Mouse (Mus musculus) midbrain, embryonic 11.5 days (tissue): ENCODE measurements around the gene Gpx3. TPM values are rescaled to one million over a fixed set of nuclear protein-coding genes. Genes with fewer than 3 reads are reported as not detected.

Source experiments
- ATAC-seq: fragments of 200-750 bp; cut with Nextera tagmentation; 2 replicates; pipeline ENCODE4 v1.8.0; 2017; ENCODE audit warnings: moderate TSS enrichment, moderate library complexity; ENCODE audit not compliant: low FRiP score
- DNase-seq: peaks from one replicate; pipeline ENCODE4 v3.0.0; 2015; ENCODE audit warnings: low spot score; ENCODE audit errors: missing footprints
- H3K27ac ChIP-seq: fragments of 300-500 bp; sonication (generic); 2 replicates; pipeline ENCODE4 v1.5.1; 2014; ENCODE audit warnings: low read depth, low read length
- H3K27me3 ChIP-seq: fragments of 300-500 bp; sonication (generic); 2 replicates; pipeline ENCODE4 v1.6.1; 2014; ENCODE audit warnings: mild to moderate bottlenecking, low read length, moderate library complexity, mixed read lengths; ENCODE audit not compliant: control insufficient read depth, insufficient read depth
- H3K36me3 ChIP-seq: fragments of 300-500 bp; sonication (generic); 2 replicates; pipeline ENCODE4 v1.6.1; 2014; ENCODE audit warnings: mild to moderate bottlenecking, low read length, moderate library complexity, mixed read lengths; ENCODE audit not compliant: control insufficient read depth, insufficient read depth
- H3K4me1 ChIP-seq: fragments of 300-500 bp; sonication (generic); 2 replicates; pipeline ENCODE4 v1.6.1; 2014; ENCODE audit warnings: low read length; ENCODE audit not compliant: control insufficient read depth, insufficient read depth
- H3K4me2 ChIP-seq: fragments of 300-500 bp; sonication (generic); 2 replicates; pipeline ENCODE4 v1.6.1; 2014; ENCODE audit warnings: mild to moderate bottlenecking, moderate library complexity
- H3K4me3 ChIP-seq: fragments of 300-500 bp; sonication (generic); 2 replicates; pipeline ENCODE4 v1.5.1; 2014; ENCODE audit warnings: low read depth, low read length
- H3K9ac ChIP-seq: fragments of 300-500 bp; sonication (generic); 2 replicates; pipeline ENCODE4 v1.6.1; 2014; ENCODE audit warnings: low read length
- H3K9me3 ChIP-seq: fragments of 300-500 bp; sonication (generic); 2 replicates; pipeline ENCODE4 v1.6.1; 2016; ENCODE audit warnings: low read length; ENCODE audit not compliant: control insufficient read depth
- WGBS: fragments of 180-500 bp; shearing (Covaris S2); extraction: QIAGEN DNeasy Blood & Tissue Kit; methylation state at CpG from one replicate; pipeline ENCODE4 v1.1.7; 2014; 5-methylcytosine and 5-hydroxymethylcytosine counted together
- polyA plus RNA-seq: library from polyadenylated mRNA; unstranded; fragments of >200 nt; fragmentation: Nextera tagmentation; extraction: Ambion mirVana; gene quantifications from 2 replicates; pipeline ENCODE4 v1.2.1, GENCODE M21; 2014

Gpx3 gene
- polyA plus RNA-seq, 1 experiment from 2014 or later = 57.2 TPM

- DNase-seq (no peak), ATAC-seq (no peak)
- H3K27me3 ChIP-seq = no peaks in the 10 kb centered on the region
- H3K4me3 ChIP-seq = no peak overlapping the region
- H3K9ac ChIP-seq = no peak overlapping the region
- H3K4me2 ChIP-seq = no peak overlapping the region
- H3K9me3 ChIP-seq = no peaks in the 10 kb centered on the region
- H3K4me1 ChIP-seq = no peaks in the 10 kb centered on the region
- no peak overlapping the region for H3K27ac ChIP-seq
- WGBS = 49% methylated on average over 12 of the region's 12 CpGs
- H3K36me3 ChIP-seq = no peaks in the 10 kb centered on the region
Measured at GRCm38 (mm10) chr11:54936035-54936770, 34.0 kb downstream of the Gpx3 start.

GRCm38 (mm10) chr11:54936771-54937140 lies 34.5 kb downstream of the Gpx3 start:
- no peak overlapping the region for H3K4me3 ChIP-seq
- ATAC-seq (no peak), DNase-seq (no peak)
- WGBS = 88% methylated on average over 3 of the region's 3 CpGs
- no peaks in the 10 kb centered on the region for H3K27me3 ChIP-seq
- H3K9me3 ChIP-seq = no peaks in the 10 kb centered on the region
- no peak overlapping the region for H3K9ac ChIP-seq
- H3K36me3 ChIP-seq = no peaks in the 10 kb centered on the region
- H3K4me1 ChIP-seq = no peaks in the 10 kb centered on the region
- H3K4me2 ChIP-seq = no peak overlapping the region
- H3K27ac ChIP-seq = no peak overlapping the region

GRCm38 (mm10) chr11:54939501-54939900 lies 37.2 kb downstream of the Gpx3 start:
- Histone ChIP-seq H3K36me3 (no peaks in the 10 kb centered on the region), H3K27ac (no peak overlapping the region), H3K4me3 (no peak overlapping the region), H3K9ac (no peak overlapping the region), H3K27me3 (no peaks in the 10 kb centered on the region), H3K4me1 (no peaks in the 10 kb centered on the region), H3K9me3 (no peaks in the 10 kb centered on the region), H3K4me2 (no peak overlapping the region)
- ATAC-seq (no peak), DNase-seq (no peak)
- WGBS = 81% methylated on average over 8 of the region's 8 CpGs

GRCm38 (mm10) chr11:54940056-54940455 lies 37.8 kb downstream of the Gpx3 start:
- Histone ChIP-seq H3K9me3 (no peaks in the 10 kb centered on the region), H3K9ac (no peak overlapping the region), H3K4me1 (no peaks in the 10 kb centered on the region), H3K36me3 (no peaks in the 10 kb centered on the region), H3K4me2 (no peak overlapping the region), H3K27me3 (no peaks in the 10 kb centered on the region), H3K27ac (no peak overlapping the region), H3K4me3 (no peak overlapping the region)
- DNase-seq = no peak
- no peak for ATAC-seq
- 71% methylated on average over 7 of the region's 7 CpGs for WGBS

- DNase-seq (no peak), ATAC-seq (no peak)
- no peaks in the 10 kb centered on the region for H3K36me3 ChIP-seq
- H3K4me1 ChIP-seq = no peaks in the 10 kb centered on the region
- no peak overlapping the region for H3K27ac ChIP-seq
- H3K9me3 ChIP-seq = no peaks in the 10 kb centered on the region
- H3K4me2 ChIP-seq = no peak overlapping the region
- WGBS = 86% methylated on average over 3 of the region's 3 CpGs
- no peak overlapping the region for H3K4me3 ChIP-seq
- no peaks in the 10 kb centered on the region for H3K27me3 ChIP-seq
- no peak overlapping the region for H3K9ac ChIP-seq
Measured at GRCm38 (mm10) chr11:54944702-54945101, 42.4 kb downstream of the Gpx3 start.

GRCm38 (mm10) chr11:54949717-54950116 lies 47.5 kb downstream of the Gpx3 start:
- no peak for ATAC-seq

GRCm38 (mm10) chr11:54950684-54951083 lies 48.4 kb downstream of the Gpx3 start:
- H3K4me3 ChIP-seq = no peak overlapping the region
- H3K36me3 ChIP-seq = no peaks in the 10 kb centered on the region
- H3K9me3 ChIP-seq = no peaks in the 10 kb centered on the region
- 87% methylated on average over 6 of the region's 6 CpGs for WGBS
- no peak for DNase-seq
- H3K9ac ChIP-seq = no peak overlapping the region
- no peak for ATAC-seq
- no peak overlapping the region for H3K27ac ChIP-seq
- 0 out of 2 replicates have a peak, but pooled peaks cover 5% of the 10 kb centered on the region for H3K4me1 ChIP-seq
- no peak overlapping the region for H3K4me2 ChIP-seq
- H3K27me3 ChIP-seq = no peaks in the 10 kb centered on the region

More at GRCm38 (mm10) chr11:54949717-54950116, 47.5 kb downstream of the Gpx3 start:
- 79% methylated on average over 1 of the region's 1 CpGs for WGBS
- Histone ChIP-seq H3K4me2 (no peak overlapping the region), H3K27me3 (no peaks in the 10 kb centered on the region), H3K4me1 (0 out of 2 replicates have a peak, but pooled peaks cover 5% of the 10 kb centered on the region), H3K4me3 (no peak overlapping the region), H3K27ac (no peak overlapping the region), H3K36me3 (no peaks in the 10 kb centered on the region), H3K9ac (no peak overlapping the region), H3K9me3 (no peaks in the 10 kb centered on the region)
- DNase-seq = no peak

- H3K4me1 ChIP-seq = 0 out of 2 replicates have a peak, but pooled peaks cover 5% of the 10 kb centered on the region
- no peaks in the 10 kb centered on the region for H3K36me3 ChIP-seq
- no peak overlapping the region for H3K27ac ChIP-seq
- peak overlapping the region; percentile 4; the same call in 1 of the 2 replicates for H3K9ac ChIP-seq
- DNase-seq (no peak), ATAC-seq (no peak)
- no peak overlapping the region for H3K4me3 ChIP-seq
- H3K27me3 ChIP-seq = no peaks in the 10 kb centered on the region
- 76% methylated on average over 6 of the region's 6 CpGs for WGBS
- H3K9me3 ChIP-seq = no peaks in the 10 kb centered on the region
- H3K4me2 ChIP-seq = no peak overlapping the region
Measured at GRCm38 (mm10) chr11:54952651-54953050, 50.4 kb downstream of the Gpx3 start.

- no peaks in the 10 kb centered on the region for H3K36me3 ChIP-seq
- 0 out of 2 replicates have a peak, but pooled peaks cover 5% of the 10 kb centered on the region for H3K4me1 ChIP-seq
- no peak overlapping the region for H3K27ac ChIP-seq
- ATAC-seq = no peak
- H3K4me2 ChIP-seq = no peak overlapping the region
- 37% methylated on average over 9 of the region's 9 CpGs for WGBS
- no peaks in the 10 kb centered on the region for H3K27me3 ChIP-seq
- no peaks in the 10 kb centered on the region for H3K9me3 ChIP-seq
- no peak overlapping the region for H3K4me3 ChIP-seq
- no peak overlapping the region for H3K9ac ChIP-seq
- peak; percentile 89 for DNase-seq
Measured at GRCm38 (mm10) chr11:54953993-54954446, 51.8 kb downstream of the Gpx3 start.
